Mouse (Mus musculus): ENCODE measurements around the gene Vmn1r204. TPM values are rescaled to one million over a fixed set of nuclear protein-coding genes. Genes with fewer than 3 reads are reported as not detected.

The Vmn1r204 gene
- polyA plus RNA-seq (2015; fragmentation: Illumina TruSeq; extraction: RNeasy Lipid Tissue Mini Kit (QIAGEN cat#74804); ENCODE audit: insufficient read depth, low read depth, low replicate concordance) = not detected

DNA sequence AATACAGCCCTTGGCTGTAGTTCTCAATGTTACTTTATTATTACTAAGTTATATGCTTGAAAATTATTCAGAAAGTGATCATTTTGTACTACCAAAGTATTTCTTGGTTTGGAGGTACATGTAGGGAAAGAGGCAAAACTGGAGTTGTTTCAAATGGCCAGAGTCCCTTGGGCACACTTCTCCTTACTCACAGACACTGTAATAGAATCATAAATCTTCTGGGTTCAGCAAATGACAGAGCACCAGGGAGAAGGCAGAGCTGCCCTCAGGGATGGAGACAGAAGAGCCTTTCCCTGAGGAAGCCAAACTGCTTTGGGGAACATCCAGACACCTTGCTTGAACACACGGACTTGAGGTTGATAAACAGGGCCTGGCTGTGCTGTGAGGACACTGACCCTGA is at the start of gene Vmn1r204:
Vmn1r204 (plus strand) TSS at position 301 of the 400 bp plus-strand sequence.

GRCm38 (mm10) chr13:22505281-22505680 is 47.7 kb upstream of the Vmn1r204 start, which contains the start of gene Vmn1r202:
TSS of gene Vmn1r202 (minus strand) at chr13:22505381.

DNA sequence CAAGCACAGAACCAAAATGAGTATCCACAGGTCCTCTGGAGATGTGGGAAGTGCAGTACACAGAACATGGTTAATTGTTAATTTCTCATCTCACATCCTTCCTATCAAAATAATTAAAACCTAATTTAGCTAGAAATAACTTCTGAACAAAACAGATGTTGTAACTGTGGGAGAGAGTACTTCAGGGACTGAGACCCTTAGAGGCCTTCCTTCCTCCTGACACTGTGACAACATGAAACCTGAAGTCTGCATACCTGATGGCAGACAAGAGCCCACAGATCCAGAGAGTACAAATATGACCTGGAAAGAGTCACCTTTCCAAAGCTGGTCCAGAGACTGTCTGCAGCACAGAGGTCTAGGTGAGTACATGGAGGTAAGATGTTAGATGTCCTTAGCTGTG is 35.2 kb upstream of the Vmn1r204 start, which contains the start of gene Vmn1r203:
Vmn1r203 (plus strand) TSS at position 301 of the 400 bp plus-strand sequence.

GRCm38 (mm10) chr13:22592900-22593299 is 39.9 kb downstream of the Vmn1r204 start, which contains the start of gene Vmn1r205:
TSS of gene Vmn1r205 (minus strand) at chr13:22593000.

Other genes starting within 250 kb of the Vmn1r204 start
- gene Vmn1r197, start 228.6 kb upstream of the Vmn1r204 start, polyA plus RNA-seq (2015; fragmentation: Illumina TruSeq; extraction: RNeasy Lipid Tissue Mini Kit (QIAGEN cat#74804); ENCODE audit: insufficient read depth, low read depth, low replicate concordance) = not detected
- not detected for gene Vmn1r198, start 202.8 kb upstream of the Vmn1r204 start, polyA plus RNA-seq (2015; fragmentation: Illumina TruSeq; extraction: RNeasy Lipid Tissue Mini Kit (QIAGEN cat#74804); ENCODE audit: insufficient read depth, low read depth, low replicate concordance)
- not detected for gene Vmn1r199, start 173.4 kb upstream of the Vmn1r204 start, polyA plus RNA-seq (2015; fragmentation: Illumina TruSeq; extraction: RNeasy Lipid Tissue Mini Kit (QIAGEN cat#74804); ENCODE audit: insufficient read depth, low read depth, low replicate concordance)
- not detected for gene Vmn1r200, start 162.8 kb upstream of the Vmn1r204 start, polyA plus RNA-seq (2015; fragmentation: Illumina TruSeq; extraction: RNeasy Lipid Tissue Mini Kit (QIAGEN cat#74804); ENCODE audit: insufficient read depth, low read depth, low replicate concordance)
- not detected for gene Vmn1r201, start 81.3 kb upstream of the Vmn1r204 start, polyA plus RNA-seq (2015; fragmentation: Illumina TruSeq; extraction: RNeasy Lipid Tissue Mini Kit (QIAGEN cat#74804); ENCODE audit: insufficient read depth, low read depth, low replicate concordance)
- not detected for gene Vmn1r202, start 47.8 kb upstream of the Vmn1r204 start, polyA plus RNA-seq (2015; fragmentation: Illumina TruSeq; extraction: RNeasy Lipid Tissue Mini Kit (QIAGEN cat#74804); ENCODE audit: insufficient read depth, low read depth, low replicate concordance)
- gene Vmn1r203, start 35.1 kb upstream of the Vmn1r204 start, polyA plus RNA-seq (2015; fragmentation: Illumina TruSeq; extraction: RNeasy Lipid Tissue Mini Kit (QIAGEN cat#74804); ENCODE audit: insufficient read depth, low read depth, low replicate concordance) = not detected
- not detected for gene Vmn1r205, start 39.8 kb downstream of the Vmn1r204 start, polyA plus RNA-seq (2015; fragmentation: Illumina TruSeq; extraction: RNeasy Lipid Tissue Mini Kit (QIAGEN cat#74804); ENCODE audit: insufficient read depth, low read depth, low replicate concordance)
- not detected for gene Vmn1r206, start 71.1 kb downstream of the Vmn1r204 start, polyA plus RNA-seq (2015; fragmentation: Illumina TruSeq; extraction: RNeasy Lipid Tissue Mini Kit (QIAGEN cat#74804); ENCODE audit: insufficient read depth, low read depth, low replicate concordance)
- not detected for gene Vmn1r207-ps, start 176.4 kb downstream of the Vmn1r204 start, polyA plus RNA-seq (2015; fragmentation: Illumina TruSeq; extraction: RNeasy Lipid Tissue Mini Kit (QIAGEN cat#74804); ENCODE audit: insufficient read depth, low read depth, low replicate concordance)
- not detected for gene Vmn1r208, start 224.2 kb downstream of the Vmn1r204 start, polyA plus RNA-seq (2015; fragmentation: Illumina TruSeq; extraction: RNeasy Lipid Tissue Mini Kit (QIAGEN cat#74804); ENCODE audit: insufficient read depth, low read depth, low replicate concordance)